Mouse (Mus musculus) ES-E14 (cell line): ENCODE data around the gene Castor1.

Experiments
- CHD2 ChIP-seq: IDR thresholded peaks from 2 replicates; pipeline ENCODE4 v1.6.1; 2014; ENCODE audit warnings: mild to moderate bottlenecking, low read depth, low read length, inconsistent platforms
- HCFC1 ChIP-seq: IDR thresholded peaks from 2 replicates; pipeline ENCODE4 v1.6.1; 2012; ENCODE audit warnings: low read length, inconsistent platforms, borderline replicate concordance; ENCODE audit not compliant: insufficient read depth
- MAFK ChIP-seq: IDR thresholded peaks from 2 replicates; pipeline ENCODE4 v1.6.1; 2014; ENCODE audit warnings: mild to moderate bottlenecking, low read depth, low read length, inconsistent platforms; ENCODE audit not compliant: insufficient read depth
- ZNF384 ChIP-seq: IDR thresholded peaks from 2 replicates; pipeline ENCODE4 v1.6.1; 2012; ENCODE audit warnings: low read depth, low read length, inconsistent platforms

DNA sequence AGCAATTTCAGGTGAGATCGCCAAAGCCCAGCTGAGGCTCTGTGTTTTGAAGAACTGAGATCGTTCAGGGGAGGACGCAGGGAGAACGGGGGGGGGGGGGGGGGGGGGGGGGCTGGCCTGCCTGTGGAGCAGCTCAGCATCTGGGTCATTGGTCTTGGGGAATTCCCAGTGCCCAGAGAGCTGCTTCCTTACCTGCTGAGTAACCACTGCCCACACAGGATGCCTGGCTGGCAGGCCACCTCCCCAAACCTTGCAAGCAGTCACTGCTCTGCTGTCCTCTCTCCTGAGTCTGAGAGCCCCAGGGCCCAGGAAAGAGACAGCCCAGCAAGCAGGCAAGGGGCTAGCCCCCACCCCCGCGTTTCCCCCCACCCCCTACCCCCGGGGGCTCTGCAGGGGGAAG lies 44.8 kb downstream of the Castor1 start:
- no peak for TF ChIP-seq HCFC1
- TF ChIP-seq ZNF384 = no peak
- TF ChIP-seq MAFK = no peak
- no peak for TF ChIP-seq CHD2
